Mouse (Mus musculus) C2C12 (cell line): ENCODE measurements around the gene Jade3.

ENCODE experiments used
- CTCF ChIP-seq: IDR thresholded peaks from one replicate; pipeline ENCODE4 v1.5.1; 2011; ENCODE audit not compliant: control insufficient read depth, insufficient read depth, insufficient read length
- MAX ChIP-seq: IDR thresholded peaks from one replicate; pipeline ENCODE4 v1.6.1; 2011; ENCODE audit warnings: mild to moderate bottlenecking, control low read depth
- MYOD1 ChIP-seq: IDR thresholded peaks from one replicate; pipeline ENCODE4 v1.6.1; 2011; ENCODE audit warnings: low read depth; ENCODE audit not compliant: control insufficient read depth, insufficient read length
- MYOG ChIP-seq: IDR thresholded peaks from one replicate; pipeline ENCODE4 v1.6.1; 2011; ENCODE audit not compliant: control insufficient read depth, insufficient read length; ENCODE audit errors: extremely low read depth
- USF1 ChIP-seq: IDR thresholded peaks from one replicate; pipeline ENCODE4 v1.6.1; 2011; ENCODE audit warnings: low read depth, mild to moderate bottlenecking, control low read depth, moderate library complexity

DNA sequence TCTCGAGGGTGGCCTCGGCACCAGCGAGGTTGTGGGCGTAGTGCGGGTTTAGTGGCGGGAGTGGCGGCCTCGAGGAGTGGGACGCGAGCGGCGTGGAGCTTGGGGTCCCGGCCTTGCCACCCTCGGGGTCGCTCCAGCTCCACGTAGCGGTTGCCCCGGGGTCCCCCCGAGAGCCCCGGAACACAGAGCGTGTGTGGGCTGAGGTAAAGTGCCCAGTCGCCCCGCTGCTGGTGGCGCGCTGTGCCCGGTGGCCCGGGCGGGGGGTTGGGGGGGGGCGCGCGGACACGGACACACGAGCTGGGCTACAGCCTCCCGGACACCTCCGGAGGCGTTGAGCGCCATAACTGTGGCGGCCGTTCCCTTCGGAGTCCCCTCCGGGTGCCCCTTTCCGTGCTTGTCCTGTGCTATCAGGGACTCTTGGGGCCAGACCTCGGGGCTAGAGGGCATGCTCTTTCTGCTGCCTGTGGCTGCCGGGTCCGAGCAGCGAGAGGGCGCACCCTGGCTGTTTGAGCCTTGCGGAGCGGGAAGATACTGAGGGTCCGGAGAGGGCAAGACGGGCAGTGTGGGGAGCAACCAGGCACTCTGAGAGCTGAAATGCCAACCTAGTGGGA lies 456 bp downstream of the Jade3 start:
- no peak for TF ChIP-seq CTCF
- TF ChIP-seq MAX = no peak
- no peak for TF ChIP-seq USF1
- TF ChIP-seq MYOG = no peak
- TF ChIP-seq MYOD1 = no peak
